Mouse (Mus musculus): ENCODE measurements around the gene Sptbn2. TPM values are rescaled to one million over a fixed set of nuclear protein-coding genes. Genes with fewer than 3 reads are reported as not detected.

Sptbn2 gene
- polyA plus RNA-seq (2012; rRNA removed) (1.9 and 2.5 TPM in 2 replicates), polyA plus RNA-seq (2014; fragmentation: Nextera tagmentation; extraction: Ambion mirVana) (4.2 TPM in 2 replicates)

DNA sequence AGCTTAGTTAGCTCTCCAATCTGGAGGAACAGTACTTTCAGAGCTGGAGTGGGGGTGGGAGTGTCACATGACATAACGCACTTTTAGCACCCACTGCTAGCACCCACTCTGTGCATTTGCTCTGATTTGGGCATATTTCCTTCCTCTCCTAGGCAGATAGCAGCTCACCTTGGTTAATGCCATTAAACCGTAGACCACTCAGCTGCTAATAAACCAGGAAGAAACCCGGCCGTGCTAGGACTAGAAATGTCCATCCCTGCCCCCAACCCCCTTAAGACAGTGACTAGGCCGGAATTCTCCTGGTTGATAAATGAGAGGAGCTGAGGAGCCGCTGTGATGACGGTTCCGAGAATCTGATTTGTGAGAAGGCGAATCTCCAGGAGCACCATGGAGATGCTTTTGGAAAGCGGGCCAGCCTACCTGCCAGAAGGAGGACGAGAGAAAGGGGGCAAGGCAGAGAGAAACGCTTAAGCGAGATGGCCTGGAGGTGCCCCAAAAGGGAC lies at the start of gene Sptbn2:
Sptbn2 (plus strand) TSS at position 70 of the 503 bp plus-strand sequence.
- Histone ChIP-seq H3K9ac (ENCODE audit: low read depth, low read length, severe bottlenecking) (peak within 1 kb of the TSS; percentile 52), H3K27me3 (ENCODE audit: control insufficient read depth, insufficient read depth, low read length) (peaks cover 48% of the 10 kb centered on the region), H3K27ac (replicated peaks; ENCODE audit: low read depth, low read length) (no peak within 1 kb of the TSS), H3K4me1 (ENCODE audit: control insufficient read depth, insufficient read depth, low read length) (peaks cover 4% of the 10 kb centered on the region; the same call in 1 of the 2 replicates), H3K4me3 (replicated peaks; ENCODE audit: low read length) (peak within 1 kb of the TSS; percentile 56), H3K4me2 (replicated peaks; ENCODE audit: low read depth, low read length, severe bottlenecking) (peak within 1 kb of the TSS; percentile 98), H3K36me3 (ENCODE audit: control insufficient read depth, insufficient read depth, low read length) (no peaks in the 10 kb centered on the region), H3K9me3 (ENCODE audit: control insufficient read depth, low read length) (no peaks in the 10 kb centered on the region)
- TF ChIP-seq POLR2A (IDR thresholded peaks at IDR 0.05; ENCODE audit: borderline replicate concordance, extremely low read depth, insufficient read depth, insufficient read length), result no peak
- DNase-seq (ENCODE audit: low spot score) (no peak), ATAC-seq (ENCODE audit: low FRiP score, low read depth) (no peak)
- WGBS, result 12% methylated on average over 13 of the region's 13 CpGs

DNA sequence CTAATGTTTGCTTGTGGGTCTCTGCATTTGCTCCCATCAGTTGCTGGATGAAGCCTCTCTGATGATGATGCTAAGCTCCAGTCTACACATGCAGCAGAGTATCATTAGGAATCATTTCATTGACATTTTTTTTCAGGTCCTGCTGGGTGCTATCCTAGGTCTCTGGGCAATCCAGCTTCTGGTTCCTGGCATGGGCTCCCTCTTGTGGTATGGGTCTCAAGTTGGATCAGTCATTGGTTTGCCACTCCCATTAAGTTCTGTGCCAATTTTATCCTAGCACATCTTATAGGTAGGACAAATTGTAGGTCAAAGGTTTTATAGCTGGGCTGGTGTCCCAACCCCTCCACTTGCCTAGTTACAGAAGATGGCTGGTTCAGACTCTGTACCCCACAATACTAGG lies 44.2 kb upstream of the Sptbn2 start:
- Histone ChIP-seq H3K4me2 (replicated peaks; ENCODE audit: low read depth, low read length, severe bottlenecking) (no peak overlapping the region), H3K4me1 (ENCODE audit: control insufficient read depth, insufficient read depth, low read length) (no peaks in the 10 kb centered on the region), H3K9ac (ENCODE audit: low read depth, low read length, severe bottlenecking) (no peak overlapping the region), H3K9me3 (ENCODE audit: control insufficient read depth, low read length) (no peaks in the 10 kb centered on the region), H3K27me3 (ENCODE audit: control insufficient read depth, insufficient read depth, low read length) (no peaks in the 10 kb centered on the region), H3K27ac (replicated peaks; ENCODE audit: low read depth, low read length) (no peak overlapping the region), H3K4me3 (replicated peaks; ENCODE audit: low read length) (no peak overlapping the region), H3K36me3 (ENCODE audit: control insufficient read depth, insufficient read depth, low read length) (no peaks in the 10 kb centered on the region)
- no peak for TF ChIP-seq POLR2A (IDR thresholded peaks at IDR 0.05; ENCODE audit: borderline replicate concordance, extremely low read depth, insufficient read depth, insufficient read length)
- no peak for DNase-seq (ENCODE audit: low spot score)
- ATAC-seq (ENCODE audit: low FRiP score, low read depth), result no peak

DNA sequence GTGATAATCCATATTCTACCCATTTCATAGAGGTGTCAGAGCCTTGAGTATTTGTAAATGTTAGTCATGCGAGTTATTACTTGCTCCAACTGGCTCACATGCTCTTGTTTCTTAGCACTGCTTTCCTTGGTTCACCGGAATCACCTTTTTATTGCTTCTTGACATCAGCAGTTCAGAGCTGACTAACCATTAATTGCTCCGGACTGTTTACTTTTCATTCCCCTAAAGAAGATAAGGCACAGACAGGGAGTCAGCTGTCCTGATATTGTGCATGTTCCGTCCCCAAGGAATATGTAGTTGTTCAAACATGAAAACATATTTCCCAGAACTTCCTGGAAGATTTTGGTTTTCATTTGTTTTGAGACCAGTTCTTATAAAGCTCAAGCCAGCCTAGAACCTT lies 40.2 kb upstream of the Sptbn2 start:
- no peak overlapping the region for H3K4me2 ChIP-seq (replicated peaks; ENCODE audit: low read depth, low read length, severe bottlenecking)
- 62% methylated on average over 4 of the region's 4 CpGs for WGBS
- H3K9me3 ChIP-seq (ENCODE audit: control insufficient read depth, low read length), result no peaks in the 10 kb centered on the region
- ATAC-seq (ENCODE audit: low FRiP score, low read depth) (no peak), DNase-seq (ENCODE audit: low spot score) (no peak)
- no peaks in the 10 kb centered on the region for H3K36me3 ChIP-seq (ENCODE audit: control insufficient read depth, insufficient read depth, low read length)
- H3K27ac ChIP-seq (replicated peaks; ENCODE audit: low read depth, low read length), result no peak overlapping the region
- H3K27me3 ChIP-seq (ENCODE audit: control insufficient read depth, insufficient read depth, low read length), result no peaks in the 10 kb centered on the region
- TF ChIP-seq POLR2A (IDR thresholded peaks at IDR 0.05; ENCODE audit: borderline replicate concordance, extremely low read depth, insufficient read depth, insufficient read length), result no peak
- no peaks in the 10 kb centered on the region for H3K4me1 ChIP-seq (ENCODE audit: control insufficient read depth, insufficient read depth, low read length)
- H3K4me3 ChIP-seq (replicated peaks; ENCODE audit: low read length), result no peak overlapping the region
- no peak overlapping the region for H3K9ac ChIP-seq (ENCODE audit: low read depth, low read length, severe bottlenecking)

DNA sequence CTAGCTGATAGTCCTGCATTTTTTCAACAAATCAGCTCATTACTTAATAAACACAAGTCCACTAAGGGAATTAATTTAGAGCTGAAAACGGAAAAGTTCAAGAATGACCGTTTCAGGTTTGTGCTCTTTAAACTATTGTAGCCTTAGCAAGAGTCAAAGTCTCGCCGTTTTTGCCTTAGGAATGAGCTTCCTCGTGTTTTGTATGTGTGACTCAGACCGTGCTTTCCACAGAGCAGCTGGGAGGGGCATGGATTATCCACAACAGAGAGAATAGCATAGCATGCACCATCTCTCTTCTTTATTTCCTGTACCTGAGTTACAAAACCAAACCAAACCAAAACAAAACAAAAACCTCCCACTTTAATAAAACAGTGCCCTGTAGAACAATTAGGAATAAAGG lies 38.6 kb upstream of the Sptbn2 start:
- no peaks in the 10 kb centered on the region for H3K36me3 ChIP-seq (ENCODE audit: control insufficient read depth, insufficient read depth, low read length)
- no peaks in the 10 kb centered on the region for H3K4me1 ChIP-seq (ENCODE audit: control insufficient read depth, insufficient read depth, low read length)
- no peak for ATAC-seq (ENCODE audit: low FRiP score, low read depth)
- TF ChIP-seq POLR2A (IDR thresholded peaks at IDR 0.05; ENCODE audit: borderline replicate concordance, extremely low read depth, insufficient read depth, insufficient read length), result no peak
- H3K9ac ChIP-seq (ENCODE audit: low read depth, low read length, severe bottlenecking), result no peak overlapping the region
- 70% methylated on average over 6 of the region's 6 CpGs for WGBS
- no peak overlapping the region for H3K4me3 ChIP-seq (replicated peaks; ENCODE audit: low read length)
- no peak for DNase-seq (ENCODE audit: low spot score)
- H3K9me3 ChIP-seq (ENCODE audit: control insufficient read depth, low read length), result no peaks in the 10 kb centered on the region
- no peak overlapping the region for H3K27ac ChIP-seq (replicated peaks; ENCODE audit: low read depth, low read length)
- no peaks in the 10 kb centered on the region for H3K27me3 ChIP-seq (ENCODE audit: control insufficient read depth, insufficient read depth, low read length)
- no peak overlapping the region for H3K4me2 ChIP-seq (replicated peaks; ENCODE audit: low read depth, low read length, severe bottlenecking)

DNA sequence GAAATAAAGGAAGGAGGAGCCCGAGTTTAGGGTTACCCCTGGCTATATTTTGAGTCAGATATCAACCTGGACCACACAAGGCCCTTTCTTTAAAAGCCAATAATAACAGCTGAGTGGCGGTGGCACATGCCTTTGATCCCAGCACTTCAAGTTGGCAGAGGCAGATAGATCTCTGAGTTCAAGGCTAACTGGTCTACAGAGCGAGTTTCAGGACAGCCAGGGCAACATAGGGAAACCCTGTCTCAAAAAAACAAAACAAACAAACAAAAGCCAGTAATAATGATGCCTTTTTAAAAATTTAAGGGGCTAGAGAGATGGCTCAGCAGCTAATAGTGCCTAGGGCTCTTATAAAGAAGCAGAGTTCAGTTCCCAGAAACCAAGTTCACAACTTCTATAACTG lies 16.6 kb upstream of the Sptbn2 start:
- Histone ChIP-seq H3K27me3 (ENCODE audit: control insufficient read depth, insufficient read depth, low read length) (peaks cover 22% of the 10 kb centered on the region), H3K36me3 (ENCODE audit: control insufficient read depth, insufficient read depth, low read length) (no peaks in the 10 kb centered on the region), H3K9me3 (ENCODE audit: control insufficient read depth, low read length) (no peaks in the 10 kb centered on the region), H3K4me2 (replicated peaks; ENCODE audit: low read depth, low read length, severe bottlenecking) (no peak overlapping the region), H3K27ac (replicated peaks; ENCODE audit: low read depth, low read length) (no peak overlapping the region), H3K4me1 (ENCODE audit: control insufficient read depth, insufficient read depth, low read length) (peaks cover 3% of the 10 kb centered on the region; the same call in 1 of the 2 replicates), H3K4me3 (replicated peaks; ENCODE audit: low read length) (no peak overlapping the region), H3K9ac (ENCODE audit: low read depth, low read length, severe bottlenecking) (no peak overlapping the region)
- DNase-seq (ENCODE audit: low spot score) (no peak), ATAC-seq (ENCODE audit: low FRiP score, low read depth) (no peak)
- 52% methylated on average over 3 of the region's 3 CpGs for WGBS
- no peak for TF ChIP-seq POLR2A (IDR thresholded peaks at IDR 0.05; ENCODE audit: borderline replicate concordance, extremely low read depth, insufficient read depth, insufficient read length)

Measured in limb, embryonic 14.5 days (tissue).